Mouse (Mus musculus): ENCODE measurements at regions not wholly inside any gene's neighbourhood (a gene's known extent, or its start where the extent isn't known, plus 50 kb on each side); places are given as distances from the start of the nearest gene placed in this dataset.

DNA sequence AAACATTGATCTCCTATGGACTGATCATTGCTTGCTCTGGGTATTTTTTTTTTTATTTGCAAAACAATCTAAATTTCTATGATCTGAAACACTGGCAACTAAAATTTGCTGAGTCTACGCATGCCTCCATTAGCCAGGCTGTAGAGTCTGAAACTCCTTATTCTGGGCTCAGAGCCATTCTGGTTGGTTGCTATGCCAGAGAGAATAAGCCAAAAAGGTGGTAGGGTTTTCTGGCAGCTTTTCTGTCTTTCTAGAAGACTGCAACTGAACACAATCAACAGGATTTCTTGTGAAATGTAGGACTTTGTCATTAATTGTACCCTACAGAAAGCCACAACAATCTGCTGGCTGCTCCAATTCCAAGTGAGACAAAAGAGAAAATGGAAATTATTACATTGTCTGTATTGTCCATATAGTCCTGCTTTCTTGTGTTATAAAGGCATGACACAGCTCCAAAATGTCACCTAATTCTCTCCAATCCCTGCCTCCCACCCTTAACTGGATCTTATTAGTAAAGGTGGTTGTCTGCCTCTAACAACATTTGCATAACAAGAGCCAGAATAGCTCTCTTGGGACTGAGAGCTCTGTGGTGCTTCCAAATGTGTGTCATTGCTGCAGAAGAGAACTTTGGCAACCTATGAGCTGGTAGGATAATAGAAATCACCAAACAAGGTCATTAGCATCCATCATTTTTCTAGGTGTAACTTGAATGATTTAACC, 126.7 kb upstream of the Hapln1 start:
- in situ Hi-C loops (cut with MboI; ENCODE audit: low pct_unique_long_range_greater_than_20kb), result no loop called here
- ChIA-PET CTCF (interaction anchor here (1.4 to 1.5 kb wide), 2 partner anchors 10 to 13 kb away, joined by 3 to 4 read pairs; no protein-coding TSS in a partner anchor), POLR2A (no interaction called here)
- TF ChIP-seq CTCF (IDR thresholded peaks at IDR 0.05), result no peak
- ATAC-seq (no peak), DNase-seq (ENCODE audit: low read depth, low spot score) (no peak)
- no peaks in the 10 kb centered on the region for H3K27me3 ChIP-seq

DNA sequence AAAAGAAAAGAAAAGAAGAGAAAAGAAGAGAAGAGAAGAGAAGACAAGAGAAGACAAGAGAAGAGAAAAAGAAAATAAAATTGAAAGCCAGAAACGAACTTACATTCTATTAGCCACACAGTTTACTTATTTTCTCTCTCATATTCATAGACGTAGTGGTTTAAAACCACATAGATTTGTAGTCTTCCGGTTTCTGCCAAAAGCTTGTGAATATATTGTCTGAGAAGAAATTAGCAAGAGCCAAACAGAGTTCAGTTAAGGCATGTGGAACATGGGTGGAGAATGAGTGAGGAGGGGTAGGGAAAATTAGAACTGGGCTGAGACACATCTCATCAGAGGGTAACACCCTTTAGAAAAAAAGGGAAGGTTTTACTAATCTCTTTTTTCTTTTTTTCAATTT, 120.8 kb upstream of the Hapln1 start:
- no peak for ATAC-seq
- CTCF ChIA-PET, result no interaction called here

DNA sequence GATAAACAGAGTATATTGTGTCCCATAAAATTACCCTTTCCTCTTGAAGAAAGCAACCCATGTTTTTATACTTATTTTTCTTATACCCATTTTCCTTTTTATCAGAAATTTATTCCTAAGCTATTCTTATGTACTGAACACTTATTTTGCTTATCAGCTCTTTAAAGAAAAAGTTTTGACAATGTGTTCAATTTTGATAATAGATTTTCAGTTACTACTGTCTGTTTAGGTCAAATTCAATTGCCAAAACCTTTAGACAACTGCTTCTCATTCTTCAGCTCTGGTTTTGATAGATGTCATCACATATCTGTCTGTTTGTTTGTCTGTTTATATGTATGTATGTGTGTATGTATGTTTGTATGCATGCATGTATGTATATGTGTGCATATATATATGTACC, 117.8 kb upstream of the Hapln1 start:
- CTCF ChIA-PET, result interaction anchor here (0.8 to 1.4 kb wide), 2 partner anchors 8 to 10 kb away, joined by 3 read pairs; no protein-coding TSS in a partner anchor
- no peaks in the 10 kb centered on the region for H3K27me3 ChIP-seq
- in situ Hi-C loops (cut with MboI; ENCODE audit: low pct_unique_long_range_greater_than_20kb), result no loop called here
- ATAC-seq (no peak), DNase-seq (ENCODE audit: low read depth, low spot score) (no peak)
- POLR2A ChIA-PET, result no interaction called here
- TF ChIP-seq CTCF (IDR thresholded peaks at IDR 0.05), result no peak

More for the DNA sequence above, 120.8 kb upstream of the Hapln1 start:
- POLR2A ChIA-PET, result no interaction called here
- in situ Hi-C loops (cut with MboI; ENCODE audit: low pct_unique_long_range_greater_than_20kb), result no loop called here
- no peak for DNase-seq (ENCODE audit: low read depth, low spot score)
- no peak for TF ChIP-seq CTCF (IDR thresholded peaks at IDR 0.05)
- H3K27me3 ChIP-seq, result no peaks in the 10 kb centered on the region

DNA sequence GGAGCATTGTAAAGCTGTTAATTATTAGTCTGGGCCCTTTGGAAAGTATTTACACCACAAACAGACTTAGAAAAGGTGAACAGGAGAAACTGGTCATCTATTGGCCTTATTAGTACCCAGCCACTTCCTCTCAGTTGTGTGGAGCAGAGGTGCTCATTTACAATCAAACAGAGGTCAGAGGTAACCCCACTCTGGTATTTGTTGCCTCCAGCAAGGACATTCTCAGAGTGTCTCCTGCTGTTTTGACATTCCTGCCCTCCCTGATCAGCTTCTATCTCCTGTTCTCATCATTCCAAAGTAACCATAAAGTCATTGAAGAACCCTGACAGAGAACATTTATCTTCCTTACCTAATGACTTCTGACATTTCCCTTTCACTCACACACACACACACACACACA, 116.1 kb upstream of the Hapln1 start:
- in situ Hi-C loops (cut with MboI; ENCODE audit: low pct_unique_long_range_greater_than_20kb), result no loop called here
- ATAC-seq (no peak), DNase-seq (ENCODE audit: low read depth, low spot score) (no peak)
- ChIA-PET POLR2A (no interaction called here), CTCF (interaction anchor here (1.4 kb wide), 1 partner anchor 10 kb away, joined by 3 read pairs; no protein-coding TSS in a partner anchor)
- TF ChIP-seq CTCF (IDR thresholded peaks at IDR 0.05), result no peak
- no peaks in the 10 kb centered on the region for H3K27me3 ChIP-seq

DNA sequence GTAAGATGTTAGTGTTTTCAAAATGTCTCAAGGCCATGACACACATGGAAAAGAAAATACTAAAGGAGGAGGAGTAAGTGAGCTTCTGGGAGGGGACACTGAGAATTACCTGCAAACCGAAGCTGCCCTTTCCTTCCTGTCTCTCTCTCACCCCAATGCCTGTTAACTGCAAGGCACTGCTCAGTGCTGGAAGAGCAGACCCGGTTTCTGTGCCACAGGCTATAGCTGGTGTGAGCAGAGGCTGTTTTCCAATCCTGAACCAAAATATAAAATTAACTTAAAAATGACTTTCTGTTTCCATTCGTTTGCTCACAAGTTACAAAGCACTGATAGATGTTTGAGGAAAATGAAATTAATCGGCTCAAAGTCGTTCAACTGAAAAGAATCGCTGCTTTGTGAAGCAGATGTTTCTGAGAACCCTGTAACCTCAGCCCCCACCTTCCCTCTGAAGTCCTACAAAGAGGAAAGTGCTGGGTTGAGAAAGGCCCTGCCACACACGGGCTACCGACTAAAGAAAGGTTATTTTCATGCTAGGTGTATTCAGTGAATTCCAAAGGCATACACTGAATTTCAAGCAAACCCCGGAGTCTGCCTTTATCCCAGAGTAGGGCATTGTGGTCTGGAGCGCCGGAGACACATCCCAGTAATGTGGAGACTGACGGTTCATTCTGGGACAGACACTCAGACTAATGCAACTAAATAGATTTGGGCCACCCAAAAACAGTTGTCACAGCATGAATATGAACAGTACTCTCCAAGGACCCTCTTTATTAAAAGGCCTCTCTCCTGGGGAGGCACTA, 111.1 kb upstream of the Hapln1 start:
- DNase-seq (ENCODE audit: low read depth, low spot score) (no peak), ATAC-seq (no peak)
- in situ Hi-C loops (cut with MboI; ENCODE audit: low pct_unique_long_range_greater_than_20kb), result no loop called here
- ChIA-PET POLR2A (no interaction called here), CTCF (no interaction called here)
- TF ChIP-seq CTCF (IDR thresholded peaks at IDR 0.05), result no peak
- H3K27me3 ChIP-seq, result no peaks in the 10 kb centered on the region

DNA sequence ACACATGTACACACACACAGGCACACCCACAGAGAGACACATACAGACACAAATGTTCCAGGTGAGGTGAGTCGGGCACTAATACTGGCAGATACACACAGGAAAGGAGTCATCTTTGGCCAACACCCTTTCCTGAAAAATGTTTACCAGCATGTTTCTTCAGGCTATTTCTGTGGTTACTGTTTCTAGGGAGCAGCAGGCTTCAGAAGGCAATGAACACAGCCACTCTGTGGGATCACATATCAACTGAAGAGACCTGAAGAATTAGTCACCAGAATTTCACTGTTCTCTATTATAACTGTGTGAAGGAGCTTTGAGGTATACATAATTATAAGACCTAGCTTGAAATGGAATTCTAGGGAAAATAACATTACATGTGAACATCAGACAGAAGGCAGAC, 94.7 kb upstream of the Hapln1 start:
- ChIA-PET CTCF (no interaction called here), POLR2A (no interaction called here)
- no peaks in the 10 kb centered on the region for H3K27me3 ChIP-seq
- DNase-seq (ENCODE audit: low read depth, low spot score) (peak; percentile 1), ATAC-seq (peak; percentile 89)
- in situ Hi-C loops (cut with MboI; ENCODE audit: low pct_unique_long_range_greater_than_20kb), result no loop called here
- no peak for TF ChIP-seq CTCF (IDR thresholded peaks at IDR 0.05)

DNA sequence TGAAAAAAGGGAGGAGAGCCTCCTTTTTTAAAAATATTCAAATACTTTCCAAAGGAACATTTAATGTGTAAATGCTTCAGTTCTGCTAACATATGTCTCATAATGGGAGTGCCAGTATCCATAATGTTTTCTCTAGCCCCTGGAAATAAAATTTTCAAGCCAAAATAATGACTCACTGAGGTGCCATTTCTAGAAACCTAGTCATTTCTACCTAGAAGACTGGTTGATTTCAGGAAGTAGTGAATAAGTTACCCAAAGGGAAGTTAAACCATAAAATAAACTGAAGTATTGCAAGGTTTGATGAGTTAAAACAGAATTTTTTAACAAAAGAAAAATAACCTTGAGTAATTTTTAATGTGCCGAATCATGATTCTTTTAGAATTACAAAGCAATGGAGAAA, 85.8 kb upstream of the Hapln1 start:
- no peak for TF ChIP-seq CTCF (IDR thresholded peaks at IDR 0.05)
- CTCF ChIA-PET, result no interaction called here
- DNase-seq (ENCODE audit: low read depth, low spot score) (no peak), ATAC-seq (no peak)
- POLR2A ChIA-PET, result no interaction called here
- in situ Hi-C loops (cut with MboI; ENCODE audit: low pct_unique_long_range_greater_than_20kb), result no loop called here
- no peaks in the 10 kb centered on the region for H3K27me3 ChIP-seq

DNA sequence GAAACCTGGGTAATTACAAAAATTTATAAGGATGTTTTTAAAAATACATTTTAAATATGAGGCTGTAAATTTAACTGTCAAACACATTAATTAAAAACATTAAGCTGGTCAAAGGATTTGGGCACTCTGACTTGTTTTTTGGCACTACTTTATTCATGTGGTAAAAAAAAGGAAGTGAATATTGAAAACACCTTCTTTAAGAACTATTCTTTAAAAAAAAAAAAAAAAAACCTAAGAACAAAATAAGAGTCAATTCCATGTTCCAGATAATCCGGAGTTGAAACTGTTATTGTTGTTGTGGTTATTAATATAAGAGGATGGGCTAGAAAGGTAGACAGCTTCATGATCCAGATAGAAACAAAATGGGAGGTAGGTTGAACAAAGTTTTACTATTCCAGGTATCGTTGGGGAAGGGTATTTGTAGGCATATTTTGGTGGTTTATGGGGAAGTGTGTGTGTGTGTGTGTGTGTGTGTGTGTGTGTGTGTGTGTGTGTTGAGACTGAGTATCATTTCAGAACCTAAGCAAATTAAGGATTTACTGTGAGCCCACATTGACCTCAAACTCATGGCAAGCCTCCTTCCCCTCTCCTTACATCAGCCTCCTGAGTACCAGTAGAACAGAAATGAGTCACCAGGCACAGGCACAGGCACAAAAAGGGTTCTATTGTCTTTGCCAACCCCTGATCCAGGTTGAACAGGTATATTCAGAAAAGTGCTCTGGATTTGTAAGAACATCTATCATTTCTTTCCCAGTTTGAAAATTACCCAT, 85.2 kb upstream of the Hapln1 start:
- no peak for TF ChIP-seq CTCF (IDR thresholded peaks at IDR 0.05)
- ChIA-PET POLR2A (no interaction called here), CTCF (no interaction called here)
- no peaks in the 10 kb centered on the region for H3K27me3 ChIP-seq
- in situ Hi-C loops (cut with MboI; ENCODE audit: low pct_unique_long_range_greater_than_20kb), result no loop called here
- no peak for DNase-seq (ENCODE audit: low read depth, low spot score)
- ATAC-seq, result no peak

DNA sequence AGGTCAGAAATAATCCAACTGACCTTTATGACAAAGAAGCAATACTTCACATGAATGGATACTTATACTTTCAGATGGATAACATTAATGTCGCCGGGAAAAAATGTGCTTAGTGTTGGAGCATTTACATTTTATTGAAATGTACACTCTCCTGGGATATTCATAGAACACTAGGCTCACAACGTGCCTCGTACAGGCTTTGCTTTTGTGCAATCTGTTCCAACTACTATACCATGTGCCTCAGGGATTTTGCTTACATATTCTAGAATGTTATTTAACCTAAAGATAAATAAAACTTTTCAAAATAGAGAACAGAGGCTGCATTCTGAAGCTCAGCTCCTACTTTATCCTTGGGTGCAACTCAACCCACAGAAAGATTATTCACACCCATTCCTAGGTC, 75.8 kb upstream of the Hapln1 start:
- in situ Hi-C loops (cut with MboI; ENCODE audit: low pct_unique_long_range_greater_than_20kb), result no loop called here
- no peak for TF ChIP-seq CTCF (IDR thresholded peaks at IDR 0.05)
- POLR2A ChIA-PET, result no interaction called here
- no peaks in the 10 kb centered on the region for H3K27me3 ChIP-seq
- DNase-seq (ENCODE audit: low read depth, low spot score) (no peak), ATAC-seq (no peak)
- CTCF ChIA-PET, result no interaction called here
